Mouse (Mus musculus) embryo, embryonic 10 days (tissue): ENCODE data around the gene Patj.
A peak's percentile ranks its signal among the peaks of the same experiment; 100 is the strongest.

Experiments used
- DNase-seq: peaks from one replicate; pipeline ENCODE4 v3.0.0-alpha.2; 2015; ENCODE audit warnings: low spot score

Gene Patj

GRCm38 (mm10) chr4:98444437-98445139, 49.0 kb downstream of the Patj start:
- DNase-seq, result peak; percentile 68

- no peak for DNase-seq
Measured at GRCm38 (mm10) chr4:98449564-98450263, 54.1 kb downstream of the Patj start.

- DNase-seq, result peak; percentile 17
Measured at GRCm38 (mm10) chr4:98450308-98450707, 54.7 kb downstream of the Patj start.

- no peak for DNase-seq
Measured at GRCm38 (mm10) chr4:98450829-98451228, 55.2 kb downstream of the Patj start.

- peak; percentile 56 for DNase-seq
Measured at GRCm38 (mm10) chr4:98451259-98451658, 55.7 kb downstream of the Patj start.

GRCm38 (mm10) chr4:98452725-98453124, 57.1 kb downstream of the Patj start:
- DNase-seq, result no peak

GRCm38 (mm10) chr4:98453231-98453630, 57.6 kb downstream of the Patj start:
- no peak for DNase-seq

GRCm38 (mm10) chr4:98455352-98455751, 59.8 kb downstream of the Patj start:
- DNase-seq, result no peak

GRCm38 (mm10) chr4:98455910-98456309, 60.3 kb downstream of the Patj start:
- DNase-seq, result no peak

GRCm38 (mm10) chr4:98461804-98462341, 66.3 kb downstream of the Patj start:
- DNase-seq, result no peak

- DNase-seq, result no peak
Measured at GRCm38 (mm10) chr4:98465476-98465875, 69.9 kb downstream of the Patj start.

GRCm38 (mm10) chr4:98465886-98466285, 70.3 kb downstream of the Patj start:
- DNase-seq, result no peak

GRCm38 (mm10) chr4:98471376-98471775, 75.8 kb downstream of the Patj start:
- DNase-seq, result no peak

GRCm38 (mm10) chr4:98473491-98473890, 77.9 kb downstream of the Patj start:
- no peak for DNase-seq

GRCm38 (mm10) chr4:98478005-98478404, 82.4 kb downstream of the Patj start:
- no peak for DNase-seq

GRCm38 (mm10) chr4:98486475-98486874, 90.9 kb downstream of the Patj start:
- DNase-seq, result no peak

- DNase-seq, result no peak
Measured at GRCm38 (mm10) chr4:98486901-98487300, 91.3 kb downstream of the Patj start.

- no peak for DNase-seq
Measured at GRCm38 (mm10) chr4:98489386-98489785, 93.8 kb downstream of the Patj start.

- no peak for DNase-seq
Measured at GRCm38 (mm10) chr4:98498341-98498740, 102.8 kb downstream of the Patj start.

GRCm38 (mm10) chr4:98500182-98500581, 104.6 kb downstream of the Patj start:
- DNase-seq, result peak; percentile 28

GRCm38 (mm10) chr4:98500875-98501274, 105.3 kb downstream of the Patj start:
- DNase-seq, result no peak

- no peak for DNase-seq
Measured at GRCm38 (mm10) chr4:98504743-98505142, 109.2 kb downstream of the Patj start.
